Mouse (Mus musculus) cerebellum, adult 11-12 months (tissue): ENCODE data around the gene Liph.
A peak's percentile ranks its signal among the peaks of the same experiment; 100 is the strongest.
"Not testable (repeated sequence)": the region's sequence is repeated elsewhere in the genome, so short reads cannot be mapped to it uniquely, and the experiment has no call there.

Source experiments
- DNase-seq: peaks from one replicate; pipeline ENCODE4 v3.0.0; 2022

Liph gene

DNA sequence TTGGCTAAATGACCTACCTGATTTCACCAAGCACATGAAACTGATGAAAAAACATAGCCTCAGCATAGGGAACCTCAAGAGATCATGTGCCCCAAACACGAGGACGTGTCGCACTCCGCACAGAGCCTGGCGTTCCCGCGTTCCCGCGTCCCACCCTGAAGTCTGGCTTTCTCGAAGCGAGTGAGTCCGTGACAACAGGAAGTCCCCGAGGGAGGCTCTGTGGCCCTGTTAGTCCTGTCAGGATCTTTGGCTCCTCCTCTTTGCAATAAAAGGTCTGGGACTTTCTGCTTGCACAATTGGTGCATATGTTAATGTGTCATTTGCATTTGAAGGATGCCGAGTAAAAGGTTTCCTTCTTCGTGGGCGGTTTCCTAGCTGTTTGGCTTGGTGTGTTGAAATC lies at the start of gene Liph:
Gene Liph, minus strand, starts transcription at position 360 of the 400 bp plus-strand sequence.
- DNase-seq, result no peak

DNA sequence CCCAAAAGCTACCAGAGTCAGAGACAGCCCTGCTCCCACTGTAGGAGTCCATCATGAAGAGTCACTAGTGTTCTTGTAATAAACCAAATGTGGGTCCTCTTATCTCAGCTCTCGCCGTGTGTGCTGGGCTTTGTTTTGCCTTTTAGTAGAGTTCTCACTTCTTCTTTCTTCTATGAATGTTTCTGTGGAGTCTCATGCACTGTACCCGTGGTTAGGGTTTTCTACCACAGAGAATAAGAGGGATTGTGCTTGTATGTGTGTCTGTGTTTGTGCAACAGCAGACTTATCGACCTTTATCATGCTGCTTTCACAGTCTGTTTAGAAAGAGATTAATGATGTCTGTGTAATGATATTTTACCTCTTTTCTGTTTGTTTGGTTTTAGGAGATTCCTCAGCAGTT lies 48.4 kb upstream of the Liph start:
- no peak for DNase-seq

- no peak for DNase-seq
Measured at GRCm38 (mm10) chr16:22039978-22040377, 44.5 kb upstream of the Liph start.

- DNase-seq, result no peak
Measured at GRCm38 (mm10) chr16:22038554-22038953, 43.1 kb upstream of the Liph start.

GRCm38 (mm10) chr16:22027474-22027873 lies 32.0 kb upstream of the Liph start:
- no peak for DNase-seq

GRCm38 (mm10) chr16:22022122-22022521 lies 26.7 kb upstream of the Liph start:
- DNase-seq, result no peak

- DNase-seq, result no peak
Measured at GRCm38 (mm10) chr16:22015569-22015968, 20.1 kb upstream of the Liph start.

GRCm38 (mm10) chr16:22009596-22009995 lies 14.1 kb upstream of the Liph start:
- DNase-seq, result no peak

- peak; percentile 100 for DNase-seq
Measured at GRCm38 (mm10) chr16:22009099-22009584, 13.7 kb upstream of the Liph start, which contains the start of gene Senp2. Gene Senp2 (plus strand): TSS chr16:22009484.

DNA sequence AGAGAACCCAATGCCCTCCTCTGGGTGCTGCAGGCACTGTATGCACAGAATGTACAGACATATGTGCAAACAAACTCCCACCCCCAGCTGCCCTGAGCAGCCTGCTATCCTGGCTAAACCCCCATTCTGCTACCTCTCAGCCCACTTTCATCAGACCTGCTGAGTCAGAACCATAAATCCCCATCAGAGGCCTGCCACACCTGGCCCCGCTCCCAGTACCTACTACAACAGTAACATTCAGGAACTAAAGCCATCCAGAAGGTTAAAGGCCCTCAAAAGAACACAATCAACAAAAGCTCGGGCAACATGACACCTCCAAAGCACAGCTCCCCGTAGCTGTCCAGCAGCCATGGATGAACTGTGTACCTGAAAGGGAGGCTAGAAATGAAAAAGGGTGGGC lies 6.1 kb upstream of the Liph start:
- no peak for DNase-seq

DNA sequence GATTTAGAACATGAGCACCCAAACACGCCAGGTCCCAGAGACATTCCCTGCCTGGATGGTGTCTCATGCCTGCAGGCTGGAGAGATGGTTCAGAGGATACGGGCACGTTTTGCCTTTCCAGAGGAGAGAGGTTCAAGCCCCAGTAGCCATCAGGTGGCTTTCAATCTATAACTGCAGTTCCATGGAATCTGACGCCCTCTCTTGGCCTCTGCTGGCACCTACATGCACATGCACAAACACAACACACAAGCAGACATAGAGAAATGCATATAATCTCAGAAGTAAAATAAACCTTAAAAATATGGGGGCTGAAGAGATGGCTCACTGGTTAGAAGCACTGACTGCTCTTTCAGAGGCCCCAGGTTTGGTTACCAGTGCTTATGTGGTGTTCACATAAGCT lies 5.7 kb upstream of the Liph start:
- DNase-seq, result no peak

DNA sequence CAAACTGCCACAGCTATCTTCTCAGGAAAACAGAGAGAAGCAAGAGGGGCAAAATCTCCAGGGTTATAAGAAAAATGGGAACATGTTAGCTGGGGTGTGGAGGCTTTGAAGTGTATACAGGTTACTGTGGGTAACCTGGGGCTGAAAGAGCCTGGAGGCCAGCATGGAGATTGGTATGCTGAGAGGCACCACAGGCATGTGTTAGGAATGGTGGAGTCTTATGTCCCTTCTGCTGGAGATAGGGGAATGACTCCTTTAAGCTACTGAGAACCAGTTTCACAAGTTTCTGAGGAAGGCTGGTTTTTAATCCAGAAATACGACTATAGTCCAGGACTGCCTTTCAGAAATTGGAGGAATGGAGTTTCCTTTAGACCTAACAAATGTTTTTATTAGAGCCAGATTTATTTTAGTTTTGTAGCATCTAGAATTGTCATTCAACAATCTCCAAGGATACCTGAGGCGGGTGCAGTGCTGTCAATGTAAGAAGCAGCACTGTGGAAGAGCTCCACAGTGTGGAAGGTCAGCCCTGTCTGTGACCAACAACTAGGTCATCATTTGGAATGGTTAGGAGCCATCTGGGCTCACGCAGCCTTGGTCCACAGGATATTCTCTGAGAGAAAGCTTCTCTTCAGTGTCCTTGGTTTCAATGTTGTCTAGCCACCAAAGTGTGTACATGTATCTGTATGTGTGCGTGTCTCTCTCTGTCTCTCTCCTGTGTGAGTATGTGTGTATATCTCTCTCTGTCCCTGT lies 4.7 kb upstream of the Liph start:
- DNase-seq, result no peak

GRCm38 (mm10) chr16:21998061-21998460 lies 2.6 kb upstream of the Liph start:
- no peak for DNase-seq

GRCm38 (mm10) chr16:21996881-21997641 lies 1.6 kb upstream of the Liph start:
- DNase-seq, result no peak

DNA sequence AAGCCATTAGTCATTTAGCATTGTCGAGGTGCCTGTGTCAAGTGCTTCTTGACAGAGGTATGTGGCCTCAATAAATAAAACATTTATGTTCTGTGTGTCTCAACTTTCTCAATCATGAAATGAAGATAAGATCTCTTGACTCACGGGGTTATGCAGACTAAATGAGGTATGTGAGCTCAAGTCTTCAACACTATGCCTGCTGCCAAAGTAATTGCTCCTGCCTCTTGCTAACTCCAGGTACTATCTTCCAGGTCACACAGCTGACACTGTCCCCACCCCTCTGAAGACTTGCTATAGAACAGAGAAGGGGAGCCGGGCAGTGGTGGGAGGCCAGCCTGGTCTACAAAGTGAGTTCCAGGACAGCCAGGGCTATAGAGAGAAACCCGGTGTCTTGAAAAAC lies 939 bp upstream of the Liph start:
- DNase-seq, result no peak

GRCm38 (mm10) chr16:21991774-21992173 lies 3.7 kb downstream of the Liph start:
- no peak for DNase-seq

DNA sequence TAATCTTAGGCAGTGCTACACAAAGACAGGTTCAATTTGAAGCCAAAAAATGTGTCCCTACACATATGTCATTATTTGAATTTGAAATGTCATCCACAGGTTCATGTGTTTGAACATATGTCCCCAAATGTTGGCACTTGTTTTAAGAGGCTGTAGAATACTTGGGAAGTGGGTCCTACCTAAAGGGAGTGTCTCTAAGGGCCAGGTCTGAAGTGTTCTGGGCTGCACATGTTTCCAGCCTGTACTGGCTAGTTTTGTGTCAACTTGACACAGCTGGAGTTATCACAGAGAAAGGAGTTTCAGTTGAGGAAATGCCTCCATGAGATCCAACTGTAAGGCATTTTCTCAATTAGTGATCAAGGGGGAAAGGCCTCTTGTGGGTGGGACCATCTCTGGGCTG lies 4.6 kb downstream of the Liph start:
- not testable (repeated sequence) for DNase-seq

GRCm38 (mm10) chr16:21987956-21988355 lies 7.5 kb downstream of the Liph start:
- no peak for DNase-seq

- no peak for DNase-seq
Measured at GRCm38 (mm10) chr16:21986191-21986590, 9.3 kb downstream of the Liph start.

- no peak for DNase-seq
Measured at GRCm38 (mm10) chr16:21984091-21984490, 11.4 kb downstream of the Liph start.

DNA sequence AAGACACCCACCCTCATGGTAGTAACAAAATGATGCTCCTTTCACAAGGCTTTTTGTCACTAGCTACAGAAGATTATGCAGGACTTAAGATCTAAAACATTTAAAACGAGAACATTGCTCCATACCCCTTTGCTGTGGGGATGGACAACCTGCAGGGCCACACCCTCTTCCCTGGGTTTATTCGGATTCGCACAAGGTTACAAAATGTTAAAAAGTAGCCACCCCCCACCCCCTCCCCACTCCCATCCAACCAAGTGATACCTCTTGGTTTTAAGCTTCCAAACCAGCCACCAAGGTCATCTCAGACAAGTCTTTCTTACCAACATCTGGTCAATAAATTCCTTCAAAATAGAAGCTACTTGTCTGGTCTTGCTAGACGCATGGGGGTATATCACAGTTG lies 11.9 kb downstream of the Liph start:
- DNase-seq, result no peak

GRCm38 (mm10) chr16:21983146-21983545 lies 12.3 kb downstream of the Liph start:
- DNase-seq, result no peak

DNA sequence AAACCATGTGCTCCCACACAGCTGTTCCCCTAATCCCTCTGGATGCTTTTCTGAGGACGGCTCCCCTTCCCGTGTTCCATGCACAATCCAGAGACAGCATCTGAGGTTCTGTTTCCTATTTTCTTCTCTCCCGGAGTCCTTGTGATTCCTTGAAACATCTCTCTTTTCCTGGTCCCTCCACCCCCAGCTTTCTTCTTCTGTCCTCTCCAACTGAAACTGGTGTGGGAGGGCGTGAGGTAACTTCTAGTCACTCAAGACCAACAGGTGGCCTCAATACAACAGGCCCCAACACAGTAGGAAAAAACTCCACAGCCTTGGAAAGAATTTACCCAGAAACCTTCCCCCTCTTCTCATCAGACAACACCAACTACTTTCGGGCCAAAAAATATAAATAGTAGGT lies 18.1 kb downstream of the Liph start:
- DNase-seq, result no peak

- DNase-seq, result no peak
Measured at GRCm38 (mm10) chr16:21976203-21976602, 19.3 kb downstream of the Liph start.
